Mouse (Mus musculus): ENCODE data around the gene Grn. TPM values are rescaled to one million over a fixed set of nuclear protein-coding genes. Genes with fewer than 3 reads are reported as not detected.
A peak's percentile ranks its signal among the peaks of the same experiment; 100 is the strongest.
"Not testable (repeated sequence)": the region's sequence is repeated elsewhere in the genome, so short reads cannot be mapped to it uniquely, and the experiment has no call there.

Grn gene
- polyA plus RNA-seq, 1 experiment from 2014 or later: 161 TPM

DNA sequence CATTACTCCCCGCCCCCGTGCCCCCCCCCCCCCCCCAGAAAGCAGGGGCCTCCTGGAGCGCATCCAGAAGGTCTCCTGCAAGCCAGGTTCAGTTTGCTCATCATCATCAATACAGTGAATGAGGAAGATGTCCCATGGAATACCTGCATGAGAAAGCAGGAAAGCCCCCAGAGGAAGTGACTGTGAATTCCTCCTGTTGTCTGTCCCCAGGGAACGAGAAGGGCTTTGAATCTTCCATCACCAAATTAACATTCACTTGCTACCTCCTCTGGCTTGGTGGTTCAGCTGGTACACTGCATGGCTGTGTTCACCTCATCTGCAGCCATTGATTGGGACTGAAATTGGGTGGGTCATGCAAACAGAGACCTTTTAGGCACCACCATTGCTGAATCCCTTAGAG lies 45.0 kb upstream of the Grn start:
- Histone ChIP-seq H3K4me1 (ENCODE audit: insufficient read depth) (peaks cover 22% of the 10 kb centered on the region), H3K9ac (replicated peaks) (no peak overlapping the region), H3K4me3 (ENCODE audit: low read depth, low read length) (no peak overlapping the region), H3K27me3 (ENCODE audit: insufficient read depth, low read length) (0 out of 2 replicates have a peak, but pooled peaks cover 2% of the 10 kb centered on the region), H3K9me3 (ENCODE audit: low read length) (no peaks in the 10 kb centered on the region), H3K4me2 (ENCODE audit: low read depth, low read length) (no peak overlapping the region), H3K27ac (ENCODE audit: low read depth) (no peak overlapping the region), H3K36me3 (replicated peaks; ENCODE audit: insufficient read depth, low read length) (no peaks in the 10 kb centered on the region)
- no peak for TF ChIP-seq EP300 (IDR thresholded peaks at IDR 0.05; ENCODE audit: low read depth)
- no peak for TF ChIP-seq CTCF (IDR thresholded peaks at IDR 0.05; ENCODE audit: low read depth)
- DNase-seq: no peak
- no peak for ATAC-seq
- 43% methylated on average over 4 of the region's 4 CpGs for WGBS (ENCODE audit: insufficient replicate concordance)

- H3K27me3 ChIP-seq (ENCODE audit: insufficient read depth, low read length): 0 out of 2 replicates have a peak, but pooled peaks cover 6% of the 10 kb centered on the region
- peaks cover 12% of the 10 kb centered on the region for H3K4me1 ChIP-seq (ENCODE audit: insufficient read depth)
- H3K4me2 ChIP-seq (ENCODE audit: low read depth, low read length): no peak overlapping the region
- H3K9ac ChIP-seq (replicated peaks): no peak overlapping the region
- H3K9me3 ChIP-seq (ENCODE audit: low read length): no peaks in the 10 kb centered on the region
- DNase-seq (no peak), ATAC-seq (no peak)
- no peaks in the 10 kb centered on the region for H3K36me3 ChIP-seq (replicated peaks; ENCODE audit: insufficient read depth, low read length)
- no peak overlapping the region for H3K4me3 ChIP-seq (ENCODE audit: low read depth, low read length)
- TF ChIP-seq EP300 (IDR thresholded peaks at IDR 0.05; ENCODE audit: low read depth) (no peak), CTCF (IDR thresholded peaks at IDR 0.05; ENCODE audit: low read depth) (no peak)
- H3K27ac ChIP-seq (ENCODE audit: low read depth): no peak overlapping the region
- 33% methylated on average over 5 of the region's 5 CpGs for WGBS (ENCODE audit: insufficient replicate concordance)
Measured at GRCm38 (mm10) chr11:102386121-102386520, 44.0 kb upstream of the Grn start.

GRCm38 (mm10) chr11:102389436-102389835 lies 40.7 kb upstream of the Grn start:
- not testable (repeated sequence) for H3K9ac ChIP-seq (replicated peaks); H3K27ac ChIP-seq (ENCODE audit: low read depth); H3K4me3 ChIP-seq (ENCODE audit: low read depth, low read length); ATAC-seq; H3K4me2 ChIP-seq (ENCODE audit: low read depth, low read length); H3K36me3 ChIP-seq (replicated peaks; ENCODE audit: insufficient read depth, low read length); DNase-seq; H3K9me3 ChIP-seq (ENCODE audit: low read length)
- peaks cover 37% of the 10 kb centered on the region for H3K27me3 ChIP-seq (ENCODE audit: insufficient read depth, low read length)
- peaks cover 15% of the 10 kb centered on the region for H3K4me1 ChIP-seq (ENCODE audit: insufficient read depth)
- 74% methylated on average over 4 of the region's 5 CpGs for whole genome bisulfite sequencing (ENCODE audit: insufficient replicate concordance)

- ATAC-seq: peak; percentile 67
- no peak for TF ChIP-seq EP300 (IDR thresholded peaks at IDR 0.05; ENCODE audit: low read depth)
- no peak for TF ChIP-seq CTCF (IDR thresholded peaks at IDR 0.05; ENCODE audit: low read depth)
- 16% methylated on average over 15 of the region's 15 CpGs for WGBS (ENCODE audit: insufficient replicate concordance)
- H3K36me3 ChIP-seq (replicated peaks; ENCODE audit: insufficient read depth, low read length): no peaks in the 10 kb centered on the region
- H3K9ac ChIP-seq (replicated peaks): peak overlapping the region; percentile 6; the same call in 1 of the 2 replicates
- H3K27ac ChIP-seq (ENCODE audit: low read depth): peak overlapping the region; percentile 69
- peak overlapping the region; percentile 66 for H3K4me2 ChIP-seq (ENCODE audit: low read depth, low read length)
- H3K4me1 ChIP-seq (ENCODE audit: insufficient read depth): peaks cover 19% of the 10 kb centered on the region
- no peaks in the 10 kb centered on the region for H3K9me3 ChIP-seq (ENCODE audit: low read length)
- peak overlapping the region; percentile 44 for H3K4me3 ChIP-seq (ENCODE audit: low read depth, low read length)
- DNase-seq: peak; percentile 23
- H3K27me3 ChIP-seq (ENCODE audit: insufficient read depth, low read length): peaks cover 58% of the 10 kb centered on the region
Measured at GRCm38 (mm10) chr11:102392441-102393237, 37.5 kb upstream of the Grn start.

GRCm38 (mm10) chr11:102393238-102393634 lies 36.9 kb upstream of the Grn start, which contains the start of gene Rundc3a:
TSS of gene Rundc3a (plus strand) at chr11:102393403.
- WGBS (ENCODE audit: insufficient replicate concordance): 0% methylated on average over 33 of the region's 34 CpGs
- peak within 1 kb of the TSS; percentile 46 for H3K9ac ChIP-seq (replicated peaks)
- H3K9me3 ChIP-seq (ENCODE audit: low read length): no peaks in the 10 kb centered on the region
- H3K27me3 ChIP-seq (ENCODE audit: insufficient read depth, low read length): peaks cover 63% of the 10 kb centered on the region
- H3K4me2 ChIP-seq (ENCODE audit: low read depth, low read length): peak within 1 kb of the TSS; percentile 66
- H3K4me3 ChIP-seq (ENCODE audit: low read depth, low read length): peak within 1 kb of the TSS; percentile 44
- peak; percentile 81 for ATAC-seq
- TF ChIP-seq EP300 (IDR thresholded peaks at IDR 0.05; ENCODE audit: low read depth) (no peak), CTCF (IDR thresholded peaks at IDR 0.05; ENCODE audit: low read depth) (no peak)
- H3K27ac ChIP-seq (ENCODE audit: low read depth): peak within 1 kb of the TSS; percentile 69
- H3K4me1 ChIP-seq (ENCODE audit: insufficient read depth): peaks cover 19% of the 10 kb centered on the region
- peak; percentile 89 for DNase-seq
- H3K36me3 ChIP-seq (replicated peaks; ENCODE audit: insufficient read depth, low read length): no peaks in the 10 kb centered on the region

- TF ChIP-seq EP300 (IDR thresholded peaks at IDR 0.05; ENCODE audit: low read depth) (no peak), CTCF (IDR thresholded peaks at IDR 0.05; ENCODE audit: low read depth) (no peak)
- Histone ChIP-seq H3K27me3 (ENCODE audit: insufficient read depth, low read length) (peaks cover 68% of the 10 kb centered on the region), H3K4me1 (ENCODE audit: insufficient read depth) (peaks cover 20% of the 10 kb centered on the region), H3K4me2 (ENCODE audit: low read depth, low read length) (peak overlapping the region; percentile 66), H3K9ac (replicated peaks) (peak overlapping the region; percentile 46; the same call in 1 of the 2 replicates), H3K27ac (ENCODE audit: low read depth) (no peak overlapping the region), H3K9me3 (ENCODE audit: low read length) (no peaks in the 10 kb centered on the region), H3K4me3 (ENCODE audit: low read depth, low read length) (peak overlapping the region; percentile 44), H3K36me3 (replicated peaks; ENCODE audit: insufficient read depth, low read length) (no peaks in the 10 kb centered on the region)
- DNase-seq (no peak), ATAC-seq (no peak)
- WGBS (ENCODE audit: insufficient replicate concordance): 8% methylated on average over 17 of the region's 17 CpGs
Measured at GRCm38 (mm10) chr11:102393719-102394420, 36.2 kb upstream of the Grn start.
